9 mouse cellular contexts compared by ENCODE assay signal in the genomic region with DNA sequence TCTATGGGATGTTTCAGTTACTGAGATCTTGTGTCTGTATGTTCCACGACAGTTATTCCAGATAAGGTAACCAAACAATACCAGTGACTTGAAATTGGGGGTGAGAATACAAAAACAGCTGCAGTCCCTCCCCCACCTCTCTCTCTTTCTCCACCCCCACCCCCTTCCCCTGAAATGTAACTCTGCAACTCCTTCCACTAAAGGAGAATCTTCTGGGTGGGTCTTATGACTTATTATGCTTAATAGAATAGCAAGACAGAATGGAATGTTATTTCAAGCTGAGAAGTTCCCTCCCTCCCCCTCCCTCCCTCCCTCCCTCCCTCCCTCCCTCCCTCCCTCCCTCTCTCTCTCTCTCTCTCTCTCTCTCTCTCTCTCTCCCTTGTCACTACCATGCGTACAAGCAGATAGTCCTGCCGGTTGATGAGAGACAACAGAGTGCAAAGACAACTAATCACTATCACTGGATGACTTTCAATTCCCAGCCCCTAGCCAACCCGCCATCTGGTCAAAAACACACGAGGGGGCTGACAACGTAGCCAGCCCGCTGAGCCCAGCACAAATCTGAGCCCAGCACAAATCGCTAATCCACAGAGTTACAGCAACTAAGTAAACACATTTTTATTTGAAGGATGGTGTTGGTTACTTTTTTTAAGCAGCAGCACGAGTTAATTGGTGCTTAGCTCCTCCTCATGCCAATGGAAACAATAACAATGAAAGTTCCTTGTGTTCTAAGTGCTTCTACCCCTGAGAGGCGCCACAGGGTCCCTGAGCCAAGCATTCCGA. TPM values are rescaled to one million over a fixed set of nuclear protein-coding genes. Genes with fewer than 3 reads are reported as not detected.
A peak's percentile ranks its signal among the peaks of the same experiment; 100 is the strongest.
DNase-seq lines count a peak whose midpoint lies in the region; ATAC-seq and TF ChIP-seq lines count a peak whose summit lies in the region.
"Had no signal": no experiment of that assay in that cellular context is flagged by ENCODE, and none has a peak within 500 bp of the region (broad histone marks: within the 10 kb centered on the region; RNA-seq: fewer than 3 reads in every experiment).

No protein-coding gene starts in this region.

- H3K9me3 ChIP-seq in heart, embryonic 13.5 days = no peaks in the 10 kb centered on the region
- no peaks in the 10 kb centered on the region for H3K9me3 ChIP-seq in E14TG2a.4 (ENCODE audit: low read length)
- no peaks in the 10 kb centered on the region for H3K9me3 ChIP-seq in limb, embryonic 15.5 days

- peak overlapping the region; percentile 29 for H3K4me3 ChIP-seq in heart, embryonic 13.5 days
- peak overlapping the region; percentile 54 for H3K4me3 ChIP-seq in E14TG2a.4 (replicated peaks; ENCODE audit: low read length)
- H3K4me3 ChIP-seq in limb, embryonic 15.5 days = peak overlapping the region; percentile 10; the same call in 1 of the 2 replicates
- H3K4me3 ChIP-seq: gastrocnemius, adult 2 months had no signal

- peak overlapping the region; percentile 63 for H3K4me2 ChIP-seq in heart, embryonic 13.5 days
- peak overlapping the region; percentile 31 for H3K4me2 ChIP-seq in limb, embryonic 15.5 days

- peaks cover 15% of the 10 kb centered on the region for H3K27me3 ChIP-seq in heart, embryonic 13.5 days (replicated peaks)
- H3K27me3 ChIP-seq in E14TG2a.4 (ENCODE audit: insufficient read depth, low read length) = no peaks in the 10 kb centered on the region; the same call in 1 of the 2 replicates
- H3K27me3 ChIP-seq in limb, embryonic 15.5 days = peaks cover 7% of the 10 kb centered on the region; the same call in 1 of the 2 replicates

- H3K4me1 ChIP-seq in heart, embryonic 13.5 days = peaks cover 50% of the 10 kb centered on the region
- H3K4me1 ChIP-seq in E14TG2a.4 (replicated peaks; ENCODE audit: low read depth, low read length) = peaks cover 89% of the 10 kb centered on the region
- H3K4me1 ChIP-seq in limb, embryonic 15.5 days = peaks cover 23% of the 10 kb centered on the region

- H3K27ac ChIP-seq in heart, embryonic 13.5 days (replicated peaks) = peak overlapping the region; percentile 13; the same call in 1 of the 2 replicates
- H3K27ac ChIP-seq in limb, embryonic 15.5 days = no peak overlapping the region
- H3K27ac ChIP-seq: gastrocnemius, adult 2 months had no signal

- H3K36me3 ChIP-seq in heart, embryonic 13.5 days = no peaks in the 10 kb centered on the region
- H3K36me3 ChIP-seq in E14TG2a.4 (ENCODE audit: insufficient read depth, low read length) = no peaks in the 10 kb centered on the region; the same call in 1 of the 2 replicates
- H3K36me3 ChIP-seq in limb, embryonic 15.5 days = no peaks in the 10 kb centered on the region

- DNase-seq in heart, postnatal 4 days = no peak
- peak; percentile 69 for DNase-seq in brain, embryonic 14.5 days (ENCODE audit: low read depth)
- DNase-seq in embryo, embryonic 10.5 days (ENCODE audit: low spot score) = no peak
- no peak for DNase-seq in thymus, postnatal 14 days
- no peak for DNase-seq in embryo, embryonic 11 days
- DNase-seq: gastrocnemius, adult 2 months had no signal

- no peak for TF ChIP-seq POLR2A in brain, embryonic 14.5 days (IDR thresholded peaks at IDR 0.05; ENCODE audit: borderline replicate concordance, extremely low read depth, insufficient read depth, insufficient read length, poor library complexity, severe bottlenecking)

- peak overlapping the region; percentile 21; the same call in 1 of the 2 replicates for H3K9ac ChIP-seq in heart, embryonic 13.5 days
- H3K9ac ChIP-seq in limb, embryonic 15.5 days = no peak overlapping the region

- TF ChIP-seq CTCF in E14TG2a.4 (conservative IDR thresholded peaks at IDR 0.05; ENCODE audit: low read length) = no peak
- TF ChIP-seq CTCF in brain, embryonic 14.5 days (IDR thresholded peaks at IDR 0.05; ENCODE audit: borderline replicate concordance, extremely low read depth, insufficient read depth, insufficient read length) = no peak

- ATAC-seq in heart, embryonic 13.5 days (ENCODE audit: extremely low read depth, insufficient number of reproducible peaks, low FRiP score, low TSS enrichment) = no peak
- ATAC-seq in limb, embryonic 15.5 days (ENCODE audit: insufficient number of reproducible peaks, low FRiP score, low TSS enrichment, low read depth) = no peak

- WGBS in heart, embryonic 13.5 days = 4% methylated on average over 10 of the region's 11 CpGs
- WGBS in limb, embryonic 15.5 days = 3% methylated on average over 11 of the region's 11 CpGs

RNA-seq across cellular contexts. Expression of a gene that starts 25.9 kb away (rescaled TPM):
- polyA plus RNA-seq in heart, embryonic 13.5 days (2015; fragmentation: Nextera tagmentation; extraction: Ambion mirVana) = 30.6 and 32.6 TPM in 2 replicates
- 10 to 100 TPM; 75.1 to 75.9 TPM for total RNA-seq in heart, postnatal 4 days (2021)
- 7.3 and 7.8 TPM in 2 replicates for polyA plus RNA-seq in brain, embryonic 14.5 days (2012; rRNA removed)
- polyA plus RNA-seq in limb, embryonic 15.5 days (2015; fragmentation: Nextera tagmentation; extraction: Ambion mirVana) = 27.1 and 38.1 TPM in 2 replicates
